Mouse (Mus musculus) midbrain, postnatal 0 days (tissue): Measurements from ENCODE around the gene Kng1. TPM values are rescaled to one million over a fixed set of nuclear protein-coding genes. Genes with fewer than 3 reads are reported as not detected.
A peak's percentile ranks its signal among the peaks of the same experiment; 100 is the strongest.
"Not testable (repeated sequence)": the region's sequence is repeated elsewhere in the genome, so short reads cannot be mapped to it uniquely, and the experiment has no call there.

Experiments used
- ATAC-seq: fragments of 200-750 bp; cut with Nextera tagmentation; 2 replicates; pipeline ENCODE4 v1.8.0; 2017; ENCODE audit warnings: moderate number of reproducible peaks, mild to moderate bottlenecking, moderate TSS enrichment, moderate library complexity; ENCODE audit not compliant: low FRiP score
- DNase-seq: peaks from one replicate; pipeline ENCODE4 v3.0.0-alpha.2; 2015; ENCODE audit warnings: low spot score
- H3K27ac ChIP-seq: fragments of 300-500 bp; sonication (generic); 2 replicates; pipeline ENCODE4 v1.5.1; 2014; ENCODE audit warnings: low read depth, mild to moderate bottlenecking, low read length, mixed read lengths
- H3K27me3 ChIP-seq: fragments of 300-500 bp; sonication (generic); 2 replicates; pipeline ENCODE4 v1.6.1; 2014; ENCODE audit warnings: low read length, control low read depth, mixed read lengths; ENCODE audit not compliant: insufficient read depth
- H3K36me3 ChIP-seq: fragments of 300-500 bp; sonication (generic); 2 replicates; pipeline ENCODE4 v1.6.1; 2014; ENCODE audit warnings: low read length, control low read depth, mixed read lengths; ENCODE audit not compliant: insufficient read depth
- H3K4me1 ChIP-seq: fragments of 300-500 bp; sonication (generic); 2 replicates; pipeline ENCODE4 v1.6.1; 2014; ENCODE audit warnings: mild to moderate bottlenecking, control low read depth, antibody characterized with exemption, low read length, mixed read lengths; ENCODE audit not compliant: insufficient read depth
- H3K4me2 ChIP-seq: fragments of 300-500 bp; sonication (generic); 2 replicates; pipeline ENCODE4 v1.6.1; 2014; ENCODE audit warnings: low read depth, mild to moderate bottlenecking, low read length, mixed read lengths; ENCODE audit not compliant: poor library complexity, severe bottlenecking
- H3K4me3 ChIP-seq: fragments of 300-500 bp; sonication (generic); 2 replicates; pipeline ENCODE4 v1.5.1; 2014; ENCODE audit warnings: low read depth, mild to moderate bottlenecking, low read length, moderate library complexity
- H3K9ac ChIP-seq: fragments of 300-500 bp; sonication (generic); replicated peaks from 2 replicates; pipeline ENCODE4 v1.6.1; 2014; ENCODE audit warnings: mild to moderate bottlenecking, low read length, moderate library complexity, mixed read lengths; ENCODE audit not compliant: poor library complexity, severe bottlenecking
- H3K9me3 ChIP-seq: fragments of 300-500 bp; sonication (generic); 2 replicates; pipeline ENCODE4 v1.6.1; 2016; ENCODE audit warnings: low read length, control low read depth
- CTCF ChIP-seq: IDR thresholded peaks from 2 replicates; pipeline ENCODE4 v1.5.1; 2016; ENCODE audit warnings: antibody characterized with exemption, mild to moderate bottlenecking
- WGBS: fragments of 180-500 bp; shearing (Covaris S2); extraction: QIAGEN DNeasy Blood & Tissue Kit; methylation state at CpG from one replicate; pipeline ENCODE4 v1.1.7; 2014; 5-methylcytosine and 5-hydroxymethylcytosine counted together
- polyA plus RNA-seq: library from polyadenylated mRNA; unstranded; fragments of >200 nt; fragmentation: Nextera tagmentation; extraction: Ambion mirVana; gene quantifications from 2 replicates; pipeline ENCODE4 v1.2.1, GENCODE M21; 2015
- total RNA-seq: library from RNA; depleted of rRNA; stranded (reverse); fragments of >200 nt; gene quantifications from 2 replicates; pipeline ENCODE4 v1.2.3, GENCODE M21; 2014

Gene Kng1
- total and polyA plus RNA-seq, 2 experiments from 2014 or later: not detected

DNA sequence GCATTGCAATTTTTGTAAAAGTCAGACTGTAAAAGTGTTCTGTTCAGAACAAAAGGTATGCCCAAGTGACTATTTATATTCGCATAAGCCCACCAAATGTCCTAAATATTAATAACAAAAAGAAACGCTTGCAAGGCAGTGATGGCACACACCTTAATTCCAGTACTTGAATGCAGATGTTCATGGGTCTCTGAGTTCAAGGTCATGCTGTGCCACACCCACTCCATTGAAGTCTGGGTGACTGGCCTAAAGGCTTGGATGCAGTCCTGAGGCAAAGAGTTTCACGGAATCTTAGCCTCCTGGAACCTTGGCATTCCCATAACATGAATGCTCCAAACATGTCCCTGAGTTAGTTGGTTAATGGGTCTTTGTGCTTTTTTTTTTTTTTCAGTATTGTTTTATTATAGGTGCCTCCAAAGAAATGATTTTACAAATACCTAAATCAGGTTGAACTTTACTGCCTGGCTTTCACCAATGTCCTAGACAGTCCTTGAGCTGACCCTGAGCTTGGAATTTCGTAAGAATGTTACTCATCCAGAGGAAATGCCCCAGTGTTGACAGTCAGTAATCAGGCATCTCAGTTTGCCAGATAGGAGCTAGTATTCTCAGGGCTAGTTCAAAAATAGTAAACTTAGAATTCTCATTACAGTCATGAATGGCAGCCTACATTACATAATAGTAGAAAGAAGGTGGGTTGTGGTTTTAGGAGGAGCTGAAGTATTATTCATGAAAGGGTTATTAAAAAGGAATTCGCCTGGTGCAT, 26.8 kb upstream of the Kng1 start:
- Histone ChIP-seq H3K4me3 (no peak overlapping the region), H3K9ac (no peak overlapping the region), H3K9me3 (no peaks in the 10 kb centered on the region), H3K4me2 (no peak overlapping the region), H3K27me3 (no peaks in the 10 kb centered on the region), H3K4me1 (no peaks in the 10 kb centered on the region), H3K36me3 (no peaks in the 10 kb centered on the region), H3K27ac (no peak overlapping the region)
- DNase-seq: no peak
- ATAC-seq: no peak
- TF ChIP-seq CTCF: no peak
- 89% methylated on average over 5 of the region's 5 CpGs for WGBS

DNA sequence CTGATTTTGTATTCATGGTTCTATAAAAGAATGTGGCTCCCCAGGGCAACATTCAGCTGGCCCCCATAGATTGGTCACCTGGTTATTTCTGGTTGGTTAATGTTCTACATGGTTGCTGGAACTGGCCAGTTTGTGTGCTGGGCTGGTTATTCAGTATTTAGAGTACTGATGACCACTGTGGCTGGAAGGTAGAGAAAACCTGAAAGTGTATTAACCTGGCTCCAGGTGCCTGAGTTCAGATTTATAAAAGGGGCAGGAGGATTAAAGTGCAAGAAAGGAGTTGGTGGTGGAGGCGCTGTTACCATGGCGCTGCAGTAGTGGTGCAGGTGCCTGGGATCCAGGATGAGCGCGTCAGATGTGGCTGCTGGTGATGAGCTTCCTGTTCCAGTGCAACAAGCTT, 24.0 kb upstream of the Kng1 start:
- H3K27ac ChIP-seq: no peak overlapping the region
- H3K4me1 ChIP-seq: no peaks in the 10 kb centered on the region
- WGBS: 93% methylated on average over 4 of the region's 4 CpGs
- no peak overlapping the region for H3K4me3 ChIP-seq
- ATAC-seq (no peak), DNase-seq (no peak)
- no peak for TF ChIP-seq CTCF
- H3K36me3 ChIP-seq: no peaks in the 10 kb centered on the region
- no peak overlapping the region for H3K4me2 ChIP-seq
- H3K9me3 ChIP-seq: no peaks in the 10 kb centered on the region
- H3K9ac ChIP-seq: no peak overlapping the region
- H3K27me3 ChIP-seq: no peaks in the 10 kb centered on the region

DNA sequence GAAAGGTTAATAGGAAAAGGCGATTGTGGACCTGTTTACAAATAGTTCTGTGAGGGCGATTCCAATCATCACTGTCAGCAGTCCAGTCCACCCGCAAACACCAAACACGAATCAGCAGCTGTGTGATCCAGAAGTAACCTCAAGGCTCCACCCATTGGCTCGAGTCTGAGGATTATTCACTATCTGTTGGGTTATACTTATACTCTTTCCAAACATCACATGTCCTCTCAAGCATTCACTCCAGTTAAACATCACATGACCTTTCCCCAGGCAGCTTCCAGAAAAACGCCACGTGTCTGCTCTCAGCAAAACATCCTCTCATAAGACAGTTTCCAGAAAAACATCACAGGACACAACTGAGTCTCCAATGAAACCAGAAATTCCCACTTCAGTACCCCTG, 19.9 kb upstream of the Kng1 start:
- Histone ChIP-seq H3K9me3 (no peaks in the 10 kb centered on the region), H3K4me3 (no peak overlapping the region), H3K4me1 (no peaks in the 10 kb centered on the region), H3K9ac (no peak overlapping the region), H3K27ac (no peak overlapping the region), H3K4me2 (no peak overlapping the region), H3K27me3 (no peaks in the 10 kb centered on the region), H3K36me3 (no peaks in the 10 kb centered on the region)
- WGBS: 85% methylated on average over 7 of the region's 7 CpGs
- no peak for TF ChIP-seq CTCF
- ATAC-seq: no peak
- DNase-seq: no peak

DNA sequence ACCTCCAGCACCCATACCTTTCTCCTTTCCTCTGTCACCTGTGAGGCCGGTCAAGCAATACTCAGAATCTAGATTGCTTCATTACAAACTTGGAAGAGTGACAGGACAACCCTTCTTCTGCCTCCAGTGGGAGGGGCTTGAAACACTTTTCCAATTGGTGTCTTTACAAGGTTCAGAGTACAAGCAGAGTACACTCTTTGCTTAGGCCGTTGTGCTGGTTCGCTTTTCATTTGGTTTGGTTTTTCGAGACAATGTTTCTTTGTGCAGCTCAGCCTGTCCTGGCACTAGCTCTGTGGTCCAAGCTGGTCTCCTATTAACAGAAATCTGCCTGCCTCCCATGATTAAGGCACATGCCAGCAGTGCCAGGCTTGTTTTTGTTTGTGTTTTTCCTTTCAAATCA, 18.4 kb upstream of the Kng1 start:
- no peak overlapping the region for H3K4me2 ChIP-seq
- no peak for TF ChIP-seq CTCF
- ATAC-seq (no peak), DNase-seq (no peak)
- H3K4me3 ChIP-seq: no peak overlapping the region
- no peaks in the 10 kb centered on the region for H3K27me3 ChIP-seq
- H3K9me3 ChIP-seq: no peaks in the 10 kb centered on the region
- WGBS: 89% methylated on average over 4 of the region's 4 CpGs
- no peak overlapping the region for H3K27ac ChIP-seq
- H3K36me3 ChIP-seq: no peaks in the 10 kb centered on the region
- H3K4me1 ChIP-seq: no peaks in the 10 kb centered on the region
- no peak overlapping the region for H3K9ac ChIP-seq

DNA sequence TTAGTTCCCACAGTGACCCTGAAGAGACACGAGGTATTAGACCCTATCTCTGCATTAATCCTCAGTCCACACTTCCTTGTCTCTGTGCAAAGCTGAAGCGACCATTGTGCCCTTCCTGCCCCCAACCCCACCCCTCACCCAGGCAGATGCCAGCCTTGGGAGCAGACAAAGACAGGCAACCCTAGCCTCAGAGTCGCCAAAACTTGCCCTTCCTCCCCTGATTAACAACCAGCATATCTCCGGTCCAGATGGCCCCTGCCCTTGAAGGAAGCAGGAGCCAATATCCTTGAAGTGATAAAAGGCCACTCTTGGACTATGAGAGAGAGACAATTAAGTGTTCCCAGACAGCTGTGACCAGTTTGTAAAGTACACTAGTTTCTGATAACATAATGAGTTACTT, 16.8 kb upstream of the Kng1 start:
- Histone ChIP-seq H3K36me3 (no peaks in the 10 kb centered on the region), H3K27me3 (no peaks in the 10 kb centered on the region), H3K4me3 (no peak overlapping the region), H3K9me3 (no peaks in the 10 kb centered on the region), H3K4me2 (no peak overlapping the region), H3K4me1 (no peaks in the 10 kb centered on the region), H3K9ac (no peak overlapping the region), H3K27ac (no peak overlapping the region)
- WGBS: 62% methylated on average over 4 of the region's 4 CpGs
- no peak for ATAC-seq
- DNase-seq: no peak
- TF ChIP-seq CTCF: no peak

DNA sequence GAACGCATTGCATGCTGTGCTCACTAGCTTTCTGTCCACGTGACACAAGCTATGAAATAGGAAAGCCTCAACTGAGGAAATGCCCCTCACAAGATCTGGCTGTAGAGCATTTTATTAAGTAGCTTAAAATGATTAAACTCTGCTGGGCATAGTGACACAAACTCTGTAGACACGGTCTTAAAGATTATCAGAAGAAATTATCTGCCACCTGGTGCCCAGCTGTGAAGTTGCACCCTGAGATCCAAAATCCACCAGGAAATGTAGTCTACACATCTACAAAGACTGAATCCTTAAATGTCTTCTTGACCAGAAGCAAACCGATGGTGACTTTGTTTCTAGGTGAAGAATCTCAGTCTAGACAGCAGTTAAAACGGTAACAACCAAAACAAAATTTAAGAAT, 11.3 kb upstream of the Kng1 start:
- peak; percentile 69 for DNase-seq
- no peaks in the 10 kb centered on the region for H3K4me1 ChIP-seq
- WGBS: 60% methylated on average over 5 of the region's 5 CpGs
- no peak overlapping the region for H3K27ac ChIP-seq
- H3K27me3 ChIP-seq: no peaks in the 10 kb centered on the region
- H3K4me3 ChIP-seq: no peak overlapping the region
- no peak overlapping the region for H3K4me2 ChIP-seq
- ATAC-seq: no peak; the same call in 1 of the 2 replicates
- H3K36me3 ChIP-seq: no peaks in the 10 kb centered on the region
- no peaks in the 10 kb centered on the region for H3K9me3 ChIP-seq
- peak; percentile 75 for TF ChIP-seq CTCF
- H3K9ac ChIP-seq: no peak overlapping the region

DNA sequence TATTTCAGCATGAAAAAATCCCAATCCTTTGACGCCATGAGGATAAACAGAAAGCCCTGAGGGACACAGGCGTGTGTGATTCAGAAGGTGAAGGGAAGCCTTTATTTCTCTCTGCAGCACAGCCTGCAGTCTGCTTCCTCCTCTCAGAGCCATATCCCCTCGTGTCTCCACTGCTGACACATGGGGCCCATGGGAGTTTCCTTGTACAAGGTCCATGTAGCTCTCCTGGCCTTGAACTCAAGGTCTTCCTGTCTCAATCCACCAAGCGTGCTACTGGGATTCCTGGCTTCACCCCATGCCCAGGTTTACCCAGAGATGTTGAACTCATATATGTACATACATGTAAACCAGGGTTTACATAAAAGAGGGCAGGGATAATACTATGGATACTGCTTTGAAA, 2.0 kb downstream of the Kng1 start:
- not testable (repeated sequence) for H3K27me3 ChIP-seq, ATAC-seq, H3K36me3 ChIP-seq, H3K27ac ChIP-seq, H3K9me3 ChIP-seq, H3K4me2 ChIP-seq, H3K4me1 ChIP-seq, H3K4me3 ChIP-seq, H3K9ac ChIP-seq, DNase-seq
- WGBS: 61% methylated on average over 4 of the region's 4 CpGs

DNA sequence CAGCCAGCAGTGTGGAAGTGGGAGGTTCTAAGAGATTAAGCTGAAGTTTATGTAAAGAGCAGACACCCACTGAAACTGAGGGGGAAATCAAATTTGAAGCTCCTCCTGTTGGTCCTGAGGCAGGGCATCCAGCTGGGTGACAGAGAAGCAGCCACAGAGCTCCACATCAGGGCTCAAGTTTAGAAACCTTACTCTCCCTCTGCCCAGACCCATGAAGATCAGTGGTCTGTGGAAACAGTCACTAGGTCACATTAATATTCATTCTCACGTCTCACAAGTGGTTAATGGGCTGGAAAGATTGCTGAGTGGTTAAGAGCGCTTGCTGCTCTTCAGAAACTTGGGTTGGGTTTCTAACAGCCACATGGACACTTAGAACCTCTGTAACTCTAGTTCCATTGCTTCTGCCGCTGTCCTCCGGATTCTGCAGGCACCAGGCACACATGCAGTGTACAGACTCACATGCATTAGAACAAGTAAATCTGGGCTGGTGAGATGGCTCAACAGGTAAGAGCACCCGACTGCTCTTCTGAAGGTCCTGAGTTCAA, 3.2 kb downstream of the Kng1 start:
- not testable (repeated sequence) for H3K4me2 ChIP-seq, ATAC-seq, H3K36me3 ChIP-seq, H3K27me3 ChIP-seq, H3K4me1 ChIP-seq, H3K9me3 ChIP-seq, DNase-seq, H3K27ac ChIP-seq, H3K4me3 ChIP-seq, H3K9ac ChIP-seq
- WGBS: 84% methylated on average over 5 of the region's 5 CpGs

DNA sequence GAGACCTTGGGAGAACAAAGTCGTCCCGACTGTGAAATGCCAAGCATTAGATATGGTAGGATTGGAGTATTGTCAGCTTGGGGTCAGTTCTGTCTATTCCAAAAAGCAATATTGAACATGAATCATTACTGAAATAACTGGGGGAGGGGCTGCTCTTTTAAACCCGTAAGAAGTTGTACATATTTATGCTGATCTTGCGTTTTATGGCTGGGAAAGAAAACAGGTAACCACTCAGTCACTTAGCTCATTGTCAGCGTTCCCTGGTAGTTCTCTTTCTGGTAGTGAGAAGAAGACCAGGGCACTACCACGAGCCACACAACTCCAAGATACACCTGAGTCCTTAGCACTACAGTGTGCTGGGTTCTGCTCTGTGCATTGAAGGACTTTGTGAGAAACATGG, 19.9 kb downstream of the Kng1 start:
- ATAC-seq, H3K27me3 ChIP-seq, H3K4me1 ChIP-seq, DNase-seq, H3K27ac ChIP-seq, H3K36me3 ChIP-seq, H3K4me3 ChIP-seq, H3K4me2 ChIP-seq, H3K9me3 ChIP-seq, H3K9ac ChIP-seq: not testable (repeated sequence)
- 87% methylated on average over 6 of the region's 6 CpGs for WGBS
